Mouse (Mus musculus) left cerebral cortex, postnatal 14 days (tissue): ENCODE measurements at regions not wholly inside any gene's neighbourhood (a gene's known extent, or its start where the extent isn't known, plus 50 kb on each side); places are given as distances from the start of the nearest gene placed in this dataset.

Experiments
- DNase-seq, 2 experiments: peaks; one replicate each; pipeline ENCODE4 v3.0.0; 2021 to 2022; ENCODE audit warnings: low spot score in 2 of 2, mixed read lengths in 1 of 2
- intact Hi-C: fragments of 180-260 bp; cut with DNase I; formaldehyde crosslinking; loops from one replicate; pipeline ENCODE4 v1.15.1; 2025

DNA sequence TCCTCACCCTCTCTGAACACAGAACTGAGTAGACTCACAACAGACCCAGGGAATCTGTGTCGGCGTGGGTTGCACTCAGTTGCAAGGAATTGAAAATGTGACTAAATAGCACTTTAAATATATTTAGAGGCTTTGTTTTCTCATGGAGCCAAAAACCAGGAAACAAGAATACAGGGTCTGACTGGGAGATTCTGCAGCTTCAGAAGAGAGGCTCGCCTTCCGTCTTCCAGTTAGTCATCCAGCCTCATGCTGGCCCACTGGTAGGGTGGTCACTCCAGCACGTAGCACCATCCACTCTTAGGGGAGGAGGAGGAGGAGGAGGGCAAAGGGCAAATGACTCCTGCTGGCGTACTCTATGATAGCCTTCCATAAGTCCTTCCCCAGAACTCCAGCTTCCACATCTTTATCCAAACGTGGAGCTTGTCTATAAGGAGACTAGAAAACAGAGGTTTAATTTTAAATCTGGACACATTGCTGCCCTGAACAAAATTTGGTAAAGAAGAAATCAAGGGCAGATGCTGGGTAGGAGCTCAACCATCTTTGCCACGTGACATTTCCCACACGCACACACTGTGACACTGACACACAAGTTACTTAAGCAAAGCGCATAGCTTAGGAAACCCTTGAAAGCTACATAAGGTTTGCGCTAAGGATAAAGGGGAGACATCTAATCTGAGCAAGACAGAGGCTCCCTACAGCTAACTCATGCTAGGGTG, 60.8 kb downstream of the Mis18a start:
- intact Hi-C loops: loop anchor here (5.0 kb wide), 1 partner anchor 44 kb away; no protein-coding TSS in a partner anchor
- DNase-seq: peak; percentile 22 to 60

DNA sequence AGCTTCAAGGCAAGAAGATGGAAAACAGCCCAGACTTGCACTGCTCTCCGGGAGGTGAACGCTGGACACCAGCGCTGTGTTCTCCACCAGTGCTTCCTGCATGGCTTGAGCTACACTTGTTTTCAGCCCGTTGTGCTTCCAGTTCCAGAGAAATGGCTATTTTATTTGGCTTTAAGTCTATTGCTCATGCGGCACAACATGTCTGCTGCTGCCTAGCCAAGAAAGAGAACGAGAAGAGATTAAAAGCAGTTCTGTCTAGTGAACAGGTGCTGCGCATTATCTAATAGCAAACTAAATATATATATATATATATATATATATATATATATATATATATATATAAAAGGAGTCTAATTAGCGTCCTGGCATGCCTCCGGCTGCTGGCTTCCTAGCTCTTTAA, 63.1 kb downstream of the Mis18a start:
- intact Hi-C loops: loop anchor here (5.0 kb wide), 1 partner anchor 48 kb away; no protein-coding TSS in a partner anchor

DNA sequence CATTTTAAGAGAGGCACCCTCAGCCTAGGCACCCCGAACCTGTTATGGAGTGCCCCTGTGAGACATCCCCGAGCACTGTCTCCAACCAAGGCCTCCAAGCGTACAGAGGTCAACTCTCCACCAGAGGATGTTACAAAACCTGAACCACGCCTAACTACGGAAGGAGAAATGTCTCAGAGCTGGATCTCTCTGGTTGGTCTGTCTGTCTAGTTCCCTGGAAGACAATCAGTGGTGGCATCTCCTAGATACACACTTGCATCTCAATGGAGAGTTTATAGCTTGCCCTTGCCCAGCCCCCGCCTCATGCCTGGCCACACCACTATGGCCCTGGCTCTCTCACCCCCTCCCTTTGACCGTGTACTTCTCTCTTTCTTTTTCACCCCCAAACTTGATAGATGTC, 69.2 kb downstream of the Mis18a start:
- DNase-seq: no peak
- intact Hi-C loops: no loop called here

More for the DNA sequence above, 63.1 kb downstream of the Mis18a start:
- peak; percentile 17 to 23 for DNase-seq

DNA sequence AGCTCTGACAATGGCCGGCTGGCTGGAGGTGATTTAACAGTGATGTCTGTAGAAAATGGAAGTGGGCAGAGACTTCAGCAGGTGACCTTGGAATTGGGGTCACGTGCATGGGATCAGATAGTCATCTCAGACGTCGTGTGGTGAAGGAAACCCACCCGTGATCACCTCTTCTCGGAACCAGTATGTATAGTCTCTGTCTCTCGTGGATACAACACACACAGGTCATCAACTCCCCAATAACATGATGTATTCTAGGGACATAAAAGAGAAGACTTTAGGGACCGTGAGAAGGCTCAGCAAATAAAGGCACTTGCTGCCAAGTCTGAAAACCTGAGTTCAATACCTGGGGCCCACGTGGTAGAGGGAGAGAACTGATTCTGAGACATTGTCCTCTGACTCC, 70.2 kb downstream of the Mis18a start:
- intact Hi-C loops: no loop called here
- DNase-seq: no peak

DNA sequence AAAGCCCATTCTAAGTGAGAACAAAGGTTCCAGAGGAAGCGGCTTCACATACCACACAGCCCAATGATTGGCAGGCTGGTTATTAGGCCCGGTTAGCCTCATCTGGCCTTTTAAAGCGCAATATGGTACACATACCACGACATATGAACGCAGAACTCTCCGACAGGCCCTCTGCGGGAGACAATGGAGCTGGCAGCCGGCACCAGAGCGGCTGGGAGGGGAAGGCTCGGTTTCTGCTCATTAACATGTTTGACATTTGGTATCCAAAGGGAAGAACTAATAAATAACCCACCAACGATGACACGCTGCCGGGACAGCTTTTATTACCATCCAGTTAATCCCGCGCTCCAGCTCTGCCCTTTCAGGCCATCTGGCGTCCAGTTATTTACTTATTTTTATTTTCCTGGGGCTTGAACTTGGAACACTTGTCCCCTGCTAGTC, 70.6 kb downstream of the Mis18a start:
- intact Hi-C loops: no loop called here
- DNase-seq: no peak

DNA sequence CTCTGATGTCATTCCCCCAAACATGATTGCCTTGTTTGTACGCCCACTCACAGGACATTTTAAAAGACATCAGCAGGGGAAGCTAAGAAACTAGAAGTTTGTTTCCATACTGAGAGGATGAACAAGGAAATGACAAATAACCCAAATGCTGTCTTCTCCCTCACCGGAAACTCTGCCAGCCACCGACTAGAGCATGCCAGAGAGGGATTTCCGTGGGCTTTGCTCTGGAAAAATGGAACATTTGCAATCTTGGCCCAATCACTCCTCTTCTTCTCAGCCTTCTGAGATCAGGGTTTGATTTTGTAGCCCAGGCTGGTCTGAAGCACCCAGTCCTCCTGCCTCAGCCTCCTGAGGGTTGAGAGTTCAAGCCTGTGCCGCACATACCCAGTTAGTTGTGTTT, 72.4 kb downstream of the Mis18a start:
- intact Hi-C loops: no loop called here
- DNase-seq: no peak

DNA sequence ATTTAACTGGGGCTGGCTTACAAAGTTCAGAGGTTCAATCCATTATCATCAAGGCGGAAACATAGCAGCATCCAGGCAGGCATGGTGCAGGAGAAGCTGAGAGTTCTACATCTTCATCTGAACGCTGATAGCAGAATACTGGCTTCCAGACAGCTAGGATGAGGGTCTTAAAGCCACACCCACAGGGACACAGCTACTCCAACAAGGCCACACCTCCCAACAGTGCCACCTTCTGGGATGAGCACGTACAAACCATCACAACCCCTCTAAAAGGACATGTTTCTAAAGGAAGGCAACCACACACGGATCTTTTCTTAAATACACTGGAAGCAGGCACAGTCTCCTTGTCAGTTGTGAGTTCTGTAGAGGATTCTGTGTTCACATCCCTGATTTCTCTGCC, 74.4 kb downstream of the Mis18a start:
- no peak for DNase-seq
- intact Hi-C loops: no loop called here

DNA sequence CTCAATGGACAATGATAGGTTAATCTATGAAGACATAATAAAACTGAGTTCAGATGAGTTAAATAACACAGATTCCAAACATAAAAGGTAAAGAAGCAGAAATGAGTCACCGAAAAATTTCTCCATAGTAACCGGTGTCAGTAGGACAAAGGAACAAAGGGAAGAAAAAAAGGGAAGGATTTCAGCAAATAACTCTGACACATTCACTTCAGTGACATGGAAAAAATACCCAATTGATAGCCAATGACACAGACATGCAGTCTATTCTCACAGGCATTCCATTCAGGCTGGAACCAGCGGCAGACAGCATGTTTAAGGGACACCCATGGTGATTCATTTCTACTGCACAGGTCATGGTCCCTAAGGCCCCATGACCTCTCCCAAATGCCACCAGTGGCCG, 79.0 kb downstream of the Mis18a start:
- intact Hi-C loops: no loop called here
- no peak for DNase-seq

DNA sequence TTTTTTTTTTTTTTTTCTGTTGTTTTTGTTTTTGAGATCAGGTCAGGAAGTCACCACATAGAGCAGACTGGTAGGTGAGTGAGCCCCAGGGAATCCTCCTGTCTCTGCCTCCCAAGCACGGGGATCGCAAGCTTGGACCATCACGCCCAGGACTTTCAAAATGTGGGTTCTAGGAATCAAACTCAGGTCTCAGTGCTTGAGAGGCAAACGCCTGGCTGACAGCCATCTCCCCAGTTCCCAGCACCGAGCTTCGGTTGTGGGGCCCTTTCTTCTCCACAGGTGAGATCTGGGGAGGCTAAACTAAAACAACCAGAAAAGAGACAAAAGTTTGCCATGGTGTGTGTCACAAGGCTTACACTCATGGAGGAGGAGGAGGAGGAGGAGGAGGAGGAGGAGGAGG, 84.5 kb downstream of the Mis18a start:
- intact Hi-C loops: no loop called here

DNA sequence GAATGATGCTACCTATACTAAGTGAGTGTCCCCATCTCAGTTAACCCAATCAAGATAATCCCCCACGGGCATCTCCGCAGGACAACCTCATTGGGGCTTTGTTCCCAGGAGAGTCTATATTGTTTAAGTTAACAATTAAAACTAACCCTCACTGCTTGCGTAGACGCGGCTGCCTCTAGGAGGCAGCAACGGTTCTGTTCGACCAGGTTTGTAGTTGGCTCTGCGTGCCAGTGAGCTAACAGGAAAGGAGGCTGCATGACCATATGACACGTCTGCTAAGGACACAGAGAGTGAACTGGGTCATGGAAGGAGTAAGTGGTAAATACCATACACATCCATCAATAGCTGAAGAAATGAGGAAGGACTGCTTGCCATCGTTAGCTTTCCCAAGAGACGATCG, 92.0 kb downstream of the Mis18a start:
- intact Hi-C loops: no loop called here
- no peak for DNase-seq

More for the DNA sequence above, 84.5 kb downstream of the Mis18a start:
- DNase-seq: no peak

DNA sequence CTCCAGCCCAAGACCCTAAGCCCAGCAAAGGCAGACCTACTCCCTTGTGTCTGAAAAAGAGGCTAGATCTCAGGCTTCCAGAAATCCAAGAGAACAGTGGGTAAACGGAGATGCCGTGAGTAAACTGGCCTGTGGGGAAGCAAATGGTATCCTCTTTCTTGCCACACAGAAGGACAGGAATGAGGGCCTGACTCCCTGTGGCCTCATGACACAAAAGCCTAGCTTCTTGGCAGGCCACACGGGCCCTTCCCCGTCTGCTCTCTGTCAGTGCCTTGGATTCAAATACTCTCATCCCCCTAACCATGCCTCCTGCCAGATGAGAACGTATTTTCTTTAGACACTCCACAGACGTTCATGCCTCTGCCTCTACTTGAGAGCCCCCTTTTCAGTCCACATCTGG, 97.2 kb downstream of the Mis18a start:
- intact Hi-C loops: loop anchor here (10.0 kb wide), 1 partner anchor 245 kb away; the partner anchor contains the start of gene Hunk
- no peak for DNase-seq

DNA sequence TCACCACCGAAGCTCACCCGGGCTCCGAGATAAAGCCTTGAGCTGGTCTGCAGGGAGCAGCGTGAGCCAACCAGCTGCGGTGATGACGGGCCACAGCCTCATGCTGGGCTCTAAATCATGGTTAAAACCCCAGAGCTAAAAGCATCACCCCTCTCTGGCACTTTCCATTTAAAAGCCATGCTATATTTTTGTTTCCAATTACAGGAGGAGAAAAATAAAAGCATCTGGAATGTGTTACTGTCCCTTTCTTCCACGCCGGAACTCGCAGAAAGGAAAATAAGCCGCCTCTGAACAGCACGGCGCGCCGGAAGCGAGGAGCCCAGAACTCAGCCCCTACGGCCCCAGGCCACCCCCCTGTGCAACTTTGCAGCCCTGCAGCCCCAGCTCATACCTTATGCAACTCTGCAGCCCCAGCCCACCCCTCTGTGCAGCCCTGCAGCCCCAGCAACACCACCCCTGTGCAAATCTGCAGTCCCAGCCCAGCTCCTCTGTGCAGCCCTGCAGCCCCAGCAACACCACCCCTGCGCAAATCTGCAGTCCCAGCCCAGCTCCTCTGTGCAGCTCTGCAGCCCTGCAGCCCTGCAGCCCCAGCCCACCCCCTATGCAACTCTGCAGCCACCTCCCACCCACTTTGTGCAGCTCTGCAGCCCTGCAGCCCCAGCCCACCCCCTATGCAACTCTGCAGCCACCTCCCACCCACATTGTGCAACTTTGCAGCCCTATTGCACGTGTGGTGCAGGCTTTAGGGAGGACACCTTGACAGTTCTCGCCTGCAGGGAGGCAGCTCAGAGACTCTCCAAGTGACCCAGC, 97.9 kb downstream of the Mis18a start:
- DNase-seq: no peak
- intact Hi-C loops: loop anchor here (10.0 kb wide), 1 partner anchor 245 kb away; the partner anchor contains the start of gene Hunk

DNA sequence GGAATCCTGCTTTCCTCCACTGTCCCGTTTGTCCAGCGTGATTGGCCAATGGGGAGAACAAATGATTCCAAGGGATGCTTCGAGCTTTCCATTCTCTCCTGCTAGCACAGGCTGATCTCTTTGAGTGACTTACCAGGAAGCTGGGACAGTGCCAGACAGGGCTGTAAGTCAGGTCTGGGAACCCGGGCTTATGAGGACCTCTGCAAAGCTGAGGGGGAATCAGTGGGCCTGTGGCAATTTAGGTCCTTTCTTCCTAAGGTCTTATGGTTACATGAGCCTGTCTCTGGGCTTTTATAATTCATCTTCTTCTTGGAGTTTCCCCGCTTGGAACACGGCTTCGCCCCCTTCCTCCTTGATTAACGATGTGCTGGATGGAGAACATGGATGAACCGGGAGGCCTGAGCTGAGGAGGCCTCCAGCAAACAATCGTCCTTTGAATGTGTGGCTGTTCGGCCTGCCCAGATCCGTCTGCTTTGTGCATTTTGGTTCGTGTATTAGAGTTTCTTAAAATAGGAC, 98.5 kb downstream of the Mis18a start:
- intact Hi-C loops: loop anchor here (10.0 kb wide), 1 partner anchor 244 kb away; the partner anchor contains the start of gene Hunk
- no peak for DNase-seq

DNA sequence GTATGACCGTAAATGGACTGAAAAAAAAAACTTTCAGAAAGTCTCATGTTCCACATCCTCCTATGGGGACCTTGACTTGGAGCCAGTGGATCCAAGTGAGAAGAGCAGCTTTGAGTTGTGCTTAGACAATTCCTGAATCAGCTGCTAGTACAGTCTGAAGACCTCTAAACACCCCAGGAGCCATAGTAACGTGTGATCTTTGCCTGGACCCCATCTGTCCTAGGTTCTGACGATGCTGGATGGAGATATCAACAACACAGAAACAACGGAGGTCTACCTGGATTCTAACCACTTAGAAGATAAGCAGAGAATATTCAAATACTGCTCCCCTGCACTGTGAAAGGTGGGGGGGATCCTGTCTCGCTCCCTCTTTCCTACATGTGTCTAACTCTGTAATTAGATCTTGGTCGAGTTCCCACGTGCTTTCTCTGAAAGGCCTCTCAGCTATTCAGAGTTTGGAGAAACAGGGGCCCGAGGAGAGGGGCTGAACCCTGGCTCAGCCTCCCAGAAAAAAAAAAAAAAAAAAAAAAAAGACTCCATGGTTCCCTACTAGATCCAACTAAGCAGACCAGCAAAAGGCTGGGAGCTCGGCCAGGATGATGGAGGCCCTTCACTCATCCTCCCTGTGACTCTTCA, 101.1 kb downstream of the Mis18a start:
- DNase-seq: no peak
- intact Hi-C loops: loop anchor here (10.0 kb wide), 1 partner anchor 241 kb away; the partner anchor contains the start of gene Hunk

DNA sequence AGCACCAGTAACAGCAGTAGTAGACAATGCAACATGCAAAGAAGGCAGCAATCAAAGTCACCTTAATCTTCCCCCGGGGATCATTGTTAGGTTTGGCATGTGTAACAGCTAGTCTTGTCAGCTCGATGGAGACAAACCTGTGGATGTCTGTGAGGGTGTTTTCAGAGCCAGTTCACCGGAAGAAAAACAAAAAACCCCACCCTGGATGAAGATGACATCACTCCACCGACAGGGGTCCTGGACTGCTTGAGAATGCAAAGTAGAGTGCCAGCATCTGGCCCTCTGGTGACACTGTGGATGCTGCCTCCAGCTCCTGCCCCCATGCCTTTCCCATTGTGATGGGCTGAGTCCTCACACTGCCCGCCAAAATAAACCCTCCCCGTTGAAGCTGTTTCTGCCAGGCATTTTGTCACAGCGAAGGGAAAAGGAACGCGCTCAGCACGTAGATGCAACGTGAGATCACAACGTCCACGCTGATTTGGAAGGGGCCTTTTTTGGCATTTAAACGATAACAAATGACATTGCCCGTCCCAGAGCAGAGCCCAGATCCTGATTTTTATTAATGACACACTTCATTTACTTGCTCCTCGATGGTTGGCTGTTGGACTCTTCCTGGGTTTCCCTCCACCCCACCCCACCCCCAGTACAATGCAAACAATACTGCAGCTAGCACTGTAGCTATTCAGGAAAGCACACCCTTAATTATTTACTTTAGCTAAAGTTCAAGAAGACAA, 101.7 kb downstream of the Mis18a start:
- intact Hi-C loops: loop anchor here (10.0 kb wide), 1 partner anchor 241 kb away; the partner anchor contains the start of gene Hunk
- no peak for DNase-seq

DNA sequence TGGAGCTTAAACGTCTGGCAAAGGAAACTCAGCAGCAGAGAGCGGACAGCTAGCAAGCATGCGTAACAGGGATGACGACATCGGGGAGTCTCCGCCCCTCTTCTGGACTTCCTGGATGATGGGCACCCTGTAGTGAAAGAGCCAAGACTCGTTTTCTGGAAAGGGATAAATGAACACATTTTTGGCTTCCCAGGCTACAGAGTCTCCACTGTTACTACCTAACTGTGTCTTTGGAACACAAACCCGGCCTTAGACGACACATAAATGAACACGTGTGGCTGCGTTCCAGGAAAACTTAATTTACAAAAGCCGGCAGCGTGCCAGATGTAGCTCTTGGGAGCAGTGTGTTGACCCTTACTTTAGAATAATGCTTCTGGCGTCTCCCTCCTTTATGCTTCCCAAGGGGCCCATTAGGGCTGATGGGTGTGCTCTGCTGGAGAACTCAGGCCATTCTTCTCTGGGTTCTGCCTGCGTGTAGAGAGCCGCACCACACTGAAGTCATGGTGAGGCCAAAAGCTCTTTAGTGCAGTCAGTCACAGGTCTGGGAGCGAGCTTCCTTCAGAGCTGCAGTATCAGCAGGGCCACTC, 103.1 kb downstream of the Mis18a start:
- peak; percentile 50 to 75 for DNase-seq
- intact Hi-C loops: loop anchor here (5.0 to 10.0 kb wide), 3 partner anchors 43 to 239 kb away; partner anchors contain the start of gene Hunk

DNA sequence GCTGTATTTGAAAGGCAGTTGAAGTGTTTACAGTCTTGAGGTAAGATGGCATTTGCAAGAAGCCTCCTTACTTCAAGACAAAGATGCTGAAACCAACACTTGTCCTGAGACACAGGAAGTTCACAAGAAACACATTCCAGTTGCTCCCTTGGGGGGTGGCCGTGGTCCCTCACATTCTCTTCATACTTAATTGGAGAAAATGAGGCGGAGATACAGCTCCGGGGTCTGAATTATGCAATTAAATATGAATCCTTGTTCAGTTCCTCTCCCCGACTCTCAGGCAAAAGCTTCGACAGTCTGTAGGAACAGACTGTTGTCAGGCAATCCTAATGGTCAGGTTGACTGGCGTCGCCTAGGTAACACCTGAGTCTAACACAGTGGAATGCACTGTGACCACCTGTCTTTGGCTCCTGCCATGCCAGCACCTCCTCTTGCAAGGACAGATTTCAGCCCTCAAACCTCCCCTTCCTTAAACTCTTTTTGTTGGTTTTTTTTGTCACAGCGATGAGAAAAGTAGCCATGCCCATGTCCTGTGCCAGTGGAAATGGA, 104.5 kb downstream of the Mis18a start:
- intact Hi-C loops: loop anchor here (2.0 to 10.0 kb wide), 4 partner anchors 45 to 238 kb away; partner anchors contain the start of gene Hunk
- DNase-seq: no peak

DNA sequence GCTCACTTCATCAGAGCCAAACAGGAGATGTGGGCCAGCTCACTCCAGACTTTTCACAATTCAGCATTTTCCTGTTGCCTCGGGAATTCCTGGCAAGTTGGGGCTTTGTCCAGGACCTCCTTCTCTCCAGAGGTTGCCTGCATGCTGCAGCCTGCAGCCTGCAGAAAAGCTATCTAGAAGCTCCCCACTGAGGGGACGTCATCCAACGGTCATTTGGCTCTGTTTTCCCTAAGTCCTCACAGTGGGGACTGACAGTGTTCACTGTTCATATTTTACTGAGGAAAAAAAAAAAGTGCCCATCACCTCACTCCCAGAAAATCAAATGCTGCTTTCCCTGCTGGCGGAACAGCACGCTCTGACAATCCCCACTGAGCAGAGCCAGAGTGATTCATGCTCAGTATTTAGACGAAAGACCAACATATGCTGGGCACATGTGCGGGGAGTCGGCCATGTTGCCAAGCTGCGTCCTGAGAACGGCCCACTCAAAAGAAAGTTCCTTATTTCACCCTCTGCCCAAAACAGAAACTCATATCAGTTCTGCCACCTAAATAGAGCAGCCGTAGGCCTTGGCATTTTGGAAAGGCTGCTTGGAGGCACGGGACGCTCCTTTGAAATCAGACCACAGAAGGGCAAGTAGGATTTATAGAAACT, 105.3 kb downstream of the Mis18a start:
- intact Hi-C loops: loop anchor here (2.0 to 10.0 kb wide), 4 partner anchors 45 to 237 kb away; partner anchors contain the start of gene Hunk

More for the DNA sequence above, 105.3 kb downstream of the Mis18a start:
- DNase-seq: peak; percentile 80 to 92
